Mouse (Mus musculus) limb, embryonic 13.5 days (tissue): ENCODE measurements at regions not wholly inside any gene's neighbourhood (a gene's known extent, or its start where the extent isn't known, plus 50 kb on each side); places are given as distances from the start of the nearest gene placed in this dataset.
A peak's percentile ranks its signal among the peaks of the same experiment; 100 is the strongest.
"Not testable (repeated sequence)": the region's sequence is repeated elsewhere in the genome, so short reads cannot be mapped to it uniquely, and the experiment has no call there.

Experiments
- ATAC-seq: fragments of 200-750 bp; cut with Nextera tagmentation; 2 replicates; pipeline ENCODE4 v1.8.0; 2017; ENCODE audit warnings: low read depth, moderate number of reproducible peaks, moderate TSS enrichment; ENCODE audit not compliant: low FRiP score
- H3K27ac ChIP-seq: fragments of 300-500 bp; sonication (generic); 2 replicates; pipeline ENCODE4 v1.5.1; 2015; ENCODE audit warnings: inconsistent platforms, mild to moderate bottlenecking, moderate library complexity
- H3K27me3 ChIP-seq: fragments of 300-500 bp; sonication (generic); 2 replicates; pipeline ENCODE4 v1.6.1; 2015; ENCODE audit warnings: mild to moderate bottlenecking, inconsistent platforms
- H3K36me3 ChIP-seq: fragments of 300-500 bp; sonication (generic); 2 replicates; pipeline ENCODE4 v1.6.1; 2015; ENCODE audit warnings: inconsistent platforms, mild to moderate bottlenecking, moderate library complexity
- H3K4me1 ChIP-seq: fragments of 300-500 bp; sonication (generic); 2 replicates; pipeline ENCODE4 v1.6.1; 2015; ENCODE audit warnings: inconsistent platforms
- H3K4me2 ChIP-seq: fragments of 300-500 bp; sonication (generic); replicated peaks from 2 replicates; pipeline ENCODE4 v1.6.1; 2015; ENCODE audit warnings: inconsistent platforms, mild to moderate bottlenecking, moderate library complexity
- H3K4me3 ChIP-seq: fragments of 300-500 bp; sonication (generic); 2 replicates; pipeline ENCODE4 v1.5.1; 2015; ENCODE audit warnings: moderate library complexity, mild to moderate bottlenecking, inconsistent platforms
- H3K9ac ChIP-seq: fragments of 300-500 bp; sonication (generic); 2 replicates; pipeline ENCODE4 v1.6.1; 2015; ENCODE audit warnings: mild to moderate bottlenecking, inconsistent platforms
- H3K9me3 ChIP-seq: fragments of 300-500 bp; sonication (generic); 2 replicates; pipeline ENCODE4 v1.6.1; 2016; ENCODE audit warnings: inconsistent platforms
- WGBS: fragments of 180-500 bp; shearing (Covaris S2); methylation state at CpG from one replicate; pipeline ENCODE4 v1.1.7; 2015; 5-methylcytosine and 5-hydroxymethylcytosine counted together

DNA sequence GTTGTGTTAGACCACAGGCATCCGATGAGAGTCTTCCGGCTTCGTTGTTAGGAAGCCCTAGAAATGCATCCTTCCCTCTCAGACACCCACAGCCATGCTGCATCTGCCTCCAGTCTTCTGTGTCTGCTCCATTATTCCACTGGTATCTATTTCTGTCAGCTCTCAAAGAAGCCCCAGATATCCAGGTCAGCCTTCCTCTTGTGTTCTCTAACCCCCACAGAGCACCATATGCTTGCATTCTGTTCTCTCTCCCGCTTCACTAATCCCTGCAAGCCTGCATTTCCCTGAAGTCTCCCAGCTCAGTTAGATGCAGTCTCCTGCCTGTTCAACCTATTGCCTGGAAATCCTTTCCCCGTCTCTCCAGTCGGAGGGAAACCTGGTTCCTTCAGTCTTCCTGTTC, 53.6 kb upstream of the Wdfy3 start:
- no peaks in the 10 kb centered on the region for H3K4me1 ChIP-seq
- H3K36me3 ChIP-seq, result no peaks in the 10 kb centered on the region
- no peak overlapping the region for H3K4me3 ChIP-seq
- ATAC-seq, result no peak
- no peaks in the 10 kb centered on the region for H3K27me3 ChIP-seq
- WGBS, result 66% methylated on average over 6 of the region's 6 CpGs
- H3K27ac ChIP-seq, result no peak overlapping the region
- H3K9me3 ChIP-seq, result no peaks in the 10 kb centered on the region
- no peak overlapping the region for H3K4me2 ChIP-seq
- no peak overlapping the region for H3K9ac ChIP-seq

DNA sequence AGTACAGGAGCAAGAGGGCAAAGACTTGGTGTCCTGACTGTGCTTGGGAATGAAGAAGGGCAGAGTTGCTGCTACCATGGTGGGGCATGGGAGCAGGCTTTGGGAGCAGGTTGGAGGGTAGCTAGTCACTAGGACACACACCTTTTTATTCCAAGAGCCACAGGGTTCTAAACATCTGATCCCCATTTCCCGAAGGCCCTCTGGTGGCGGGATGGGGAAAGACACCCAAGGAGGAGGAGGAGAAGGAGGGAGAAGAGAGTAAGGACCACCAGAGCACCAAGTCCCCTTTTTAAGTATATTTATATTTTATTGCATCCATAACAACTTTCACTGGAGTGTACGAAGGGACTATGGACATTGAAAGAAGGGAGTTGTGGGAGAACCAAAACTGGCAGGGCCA, 57.0 kb upstream of the Wdfy3 start:
- Histone ChIP-seq H3K9me3 (no peaks in the 10 kb centered on the region), H3K4me3 (no peak overlapping the region), H3K36me3 (no peaks in the 10 kb centered on the region), H3K9ac (no peak overlapping the region), H3K27ac (no peak overlapping the region), H3K27me3 (no peaks in the 10 kb centered on the region), H3K4me2 (no peak overlapping the region), H3K4me1 (no peaks in the 10 kb centered on the region)
- ATAC-seq, result no peak
- 3% methylated on average over 3 of the region's 3 CpGs for WGBS

DNA sequence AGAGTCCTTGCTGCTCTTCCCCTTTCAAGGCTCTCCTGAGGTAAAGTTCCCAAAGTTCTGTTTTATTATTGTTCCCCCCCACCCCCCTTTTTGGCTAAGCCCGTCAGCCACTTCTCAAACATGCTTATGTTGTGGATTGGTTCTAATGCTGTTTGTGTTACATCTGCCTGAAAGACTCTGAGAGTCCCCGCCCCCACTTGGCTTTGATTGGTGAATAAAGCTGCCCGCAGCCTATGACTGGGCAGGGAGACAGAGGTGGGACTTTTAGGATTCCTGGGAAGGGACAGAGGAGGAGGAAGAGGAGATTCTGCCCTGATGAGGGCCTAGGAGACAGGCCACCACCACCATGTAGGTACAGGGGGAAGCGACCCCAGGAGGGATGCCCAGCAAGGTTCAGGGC, 78.3 kb upstream of the Wdfy3 start:
- Histone ChIP-seq H3K4me2 (no peak overlapping the region), H3K27me3 (no peaks in the 10 kb centered on the region), H3K27ac (no peak overlapping the region), H3K4me1 (peaks cover 4% of the 10 kb centered on the region; the same call in 1 of the 2 replicates), H3K4me3 (no peak overlapping the region), H3K36me3 (no peaks in the 10 kb centered on the region), H3K9me3 (no peaks in the 10 kb centered on the region), H3K9ac (no peak overlapping the region)
- ATAC-seq, result no peak
- 84% methylated on average over 4 of the region's 4 CpGs for WGBS

- Histone ChIP-seq H3K4me2 (peak overlapping the region; percentile 31; the same call in 1 of the 2 replicates), H3K4me1 (peaks cover 4% of the 10 kb centered on the region; the same call in 1 of the 2 replicates), H3K4me3 (no peak overlapping the region), H3K27ac (no peak overlapping the region), H3K36me3 (no peaks in the 10 kb centered on the region), H3K9me3 (no peaks in the 10 kb centered on the region), H3K27me3 (no peaks in the 10 kb centered on the region), H3K9ac (no peak overlapping the region)
- ATAC-seq, result 0 out of 2 replicates have a peak, but pooled peaks have one; percentile 48
- WGBS, result 26% methylated on average over 14 of the region's 14 CpGs
These were observed 79.9 kb upstream of the Wdfy3 start for GRCm38 (mm10) chr5:102149481-102150129.

GRCm38 (mm10) chr5:102159621-102160020, 89.9 kb upstream of the Wdfy3 start:
- H3K36me3 ChIP-seq, result no peaks in the 10 kb centered on the region
- H3K27ac ChIP-seq, result no peak overlapping the region
- no peaks in the 10 kb centered on the region for H3K27me3 ChIP-seq
- no peak overlapping the region for H3K4me3 ChIP-seq
- ATAC-seq, result no peak
- H3K4me2 ChIP-seq, result no peak overlapping the region
- WGBS, result 86% methylated on average over 2 of the region's 2 CpGs
- H3K4me1 ChIP-seq, result no peaks in the 10 kb centered on the region
- H3K9ac ChIP-seq, result no peak overlapping the region
- H3K9me3 ChIP-seq, result no peaks in the 10 kb centered on the region

DNA sequence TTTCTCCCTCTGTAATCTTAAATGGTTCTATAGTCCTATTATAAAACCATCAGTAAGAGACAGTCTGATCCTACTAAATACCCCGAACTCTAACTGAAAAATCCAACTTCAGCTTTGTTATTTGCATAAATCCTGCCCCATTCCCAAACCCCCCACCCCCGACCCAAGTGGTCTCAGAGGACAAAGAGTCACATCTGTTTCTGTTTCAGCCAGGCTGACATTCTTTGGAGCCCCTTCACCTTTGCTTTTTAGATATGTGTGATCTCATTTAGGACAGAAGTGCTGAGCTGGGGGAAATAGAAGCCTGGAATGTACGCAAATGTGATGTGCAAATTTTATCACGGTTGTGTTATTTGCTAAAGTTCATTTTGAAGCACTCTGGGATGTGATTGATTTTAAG, 98.3 kb upstream of the Wdfy3 start:
- no peak overlapping the region for H3K9ac ChIP-seq
- peak overlapping the region; percentile 9; the same call in 1 of the 2 replicates for H3K4me2 ChIP-seq
- H3K9me3 ChIP-seq, result no peaks in the 10 kb centered on the region
- 15% methylated on average over 4 of the region's 4 CpGs for WGBS
- no peak overlapping the region for H3K4me3 ChIP-seq
- no peak for ATAC-seq
- no peak overlapping the region for H3K27ac ChIP-seq
- H3K4me1 ChIP-seq, result peaks cover 15% of the 10 kb centered on the region
- H3K27me3 ChIP-seq, result no peaks in the 10 kb centered on the region
- H3K36me3 ChIP-seq, result no peaks in the 10 kb centered on the region

- H3K4me2 ChIP-seq, result no peak overlapping the region
- 78% methylated on average over 2 of the region's 3 CpGs for WGBS
- peaks cover 13% of the 10 kb centered on the region for H3K4me1 ChIP-seq
- no peaks in the 10 kb centered on the region for H3K36me3 ChIP-seq
- no peak overlapping the region for H3K9ac ChIP-seq
- H3K9me3 ChIP-seq, result no peaks in the 10 kb centered on the region
- H3K4me3 ChIP-seq, result no peak overlapping the region
- H3K27ac ChIP-seq, result no peak overlapping the region
- H3K27me3 ChIP-seq, result no peaks in the 10 kb centered on the region
- no peak for ATAC-seq
These were observed 102.1 kb upstream of the Wdfy3 start for GRCm38 (mm10) chr5:102171808-102172207.

DNA sequence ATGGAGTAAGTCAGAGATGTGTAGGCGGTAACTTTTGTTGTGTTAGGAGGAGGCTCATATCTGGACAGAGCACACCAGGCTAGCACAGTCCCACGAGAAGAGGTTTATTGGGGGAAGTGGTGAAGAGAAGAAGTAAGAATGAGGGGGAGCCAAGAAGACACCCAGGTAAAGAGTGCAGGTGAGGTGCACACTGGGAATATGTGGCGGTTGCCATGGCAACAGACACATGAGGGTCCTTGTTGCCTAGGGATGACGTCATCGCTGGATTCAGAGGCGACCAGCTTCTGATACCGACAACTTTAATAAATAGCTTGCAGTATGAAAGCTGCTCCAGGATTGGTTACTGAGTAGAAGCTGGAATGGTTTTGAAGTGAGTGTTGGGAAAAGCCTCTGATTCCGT, 110.5 kb upstream of the Wdfy3 start:
- Histone ChIP-seq H3K27me3 (no peaks in the 10 kb centered on the region), H3K4me1 (no peaks in the 10 kb centered on the region), H3K36me3 (no peaks in the 10 kb centered on the region), H3K9ac (no peak overlapping the region), H3K9me3 (no peaks in the 10 kb centered on the region), H3K27ac (no peak overlapping the region), H3K4me2 (no peak overlapping the region), H3K4me3 (no peak overlapping the region)
- WGBS, result 83% methylated on average over 8 of the region's 8 CpGs
- no peak for ATAC-seq

DNA sequence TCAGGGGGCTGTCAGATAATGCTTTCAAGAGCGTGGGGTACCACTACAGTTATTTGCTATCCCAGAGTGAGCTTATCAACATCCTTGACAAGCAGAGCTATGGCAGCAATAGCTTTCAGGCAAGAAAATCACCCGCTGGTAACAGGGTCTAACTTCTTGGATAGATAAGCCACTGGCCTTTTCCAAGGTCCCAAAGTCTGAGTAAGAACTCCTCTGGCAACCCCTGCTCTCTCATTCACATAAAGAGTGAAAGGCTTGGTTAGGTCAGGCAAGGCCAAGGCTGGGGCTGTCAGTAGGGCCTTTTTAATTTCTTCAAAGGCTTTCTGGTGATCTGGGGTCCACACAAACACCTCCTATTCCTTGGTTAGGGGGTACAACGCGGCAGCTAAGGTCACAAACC, 119.2 kb upstream of the Wdfy3 start:
- not testable (repeated sequence) for ATAC-seq, H3K9ac ChIP-seq, H3K9me3 ChIP-seq, H3K36me3 ChIP-seq, H3K27ac ChIP-seq, H3K4me2 ChIP-seq, H3K4me1 ChIP-seq, H3K4me3 ChIP-seq, H3K27me3 ChIP-seq
- WGBS, result 88% methylated on average over 4 of the region's 4 CpGs

GRCm38 (mm10) chr5:102206456-102206855, 136.7 kb upstream of the Wdfy3 start:
- Histone ChIP-seq H3K4me3 (no peak overlapping the region), H3K9me3 (no peaks in the 10 kb centered on the region), H3K4me2 (no peak overlapping the region), H3K27me3 (peaks cover 3% of the 10 kb centered on the region; the same call in 1 of the 2 replicates), H3K9ac (no peak overlapping the region), H3K4me1 (peaks cover 3% of the 10 kb centered on the region; the same call in 1 of the 2 replicates), H3K36me3 (no peaks in the 10 kb centered on the region), H3K27ac (no peak overlapping the region)
- ATAC-seq, result no peak
- 42% methylated on average over 4 of the region's 4 CpGs for WGBS

- H3K9me3 ChIP-seq, result no peaks in the 10 kb centered on the region
- peaks cover 7% of the 10 kb centered on the region for H3K4me1 ChIP-seq
- WGBS, result 2% methylated on average over 16 of the region's 16 CpGs
- H3K4me2 ChIP-seq, result peak overlapping the region; percentile 51
- peaks cover 3% of the 10 kb centered on the region; the same call in 1 of the 2 replicates for H3K27me3 ChIP-seq
- peak; percentile 78 for ATAC-seq
- H3K4me3 ChIP-seq, result no peak overlapping the region
- H3K36me3 ChIP-seq, result no peaks in the 10 kb centered on the region
- H3K27ac ChIP-seq, result no peak overlapping the region
- H3K9ac ChIP-seq, result no peak overlapping the region
These were observed 137.2 kb upstream of the Wdfy3 start for GRCm38 (mm10) chr5:102206953-102207352.

GRCm38 (mm10) chr5:102213145-102213544, 143.4 kb upstream of the Wdfy3 start:
- no peak for ATAC-seq
- H3K9me3 ChIP-seq, result no peaks in the 10 kb centered on the region
- H3K36me3 ChIP-seq, result no peaks in the 10 kb centered on the region
- no peak overlapping the region for H3K4me3 ChIP-seq
- WGBS, result 66% methylated on average over 6 of the region's 6 CpGs
- no peaks in the 10 kb centered on the region for H3K27me3 ChIP-seq
- H3K4me2 ChIP-seq, result no peak overlapping the region
- H3K9ac ChIP-seq, result no peak overlapping the region
- H3K4me1 ChIP-seq, result peaks cover 14% of the 10 kb centered on the region
- no peak overlapping the region for H3K27ac ChIP-seq

GRCm38 (mm10) chr5:102227131-102227530, 157.4 kb upstream of the Wdfy3 start:
- no peak overlapping the region for H3K4me2 ChIP-seq
- no peak overlapping the region for H3K4me3 ChIP-seq
- 46% methylated on average over 6 of the region's 6 CpGs for WGBS

More at GRCm38 (mm10) chr5:102227131-102227530, 157.4 kb upstream of the Wdfy3 start:
- ATAC-seq, result no peak
- Histone ChIP-seq H3K4me1 (no peaks in the 10 kb centered on the region), H3K9ac (no peak overlapping the region), H3K36me3 (no peaks in the 10 kb centered on the region), H3K9me3 (no peaks in the 10 kb centered on the region), H3K27ac (no peak overlapping the region), H3K27me3 (no peaks in the 10 kb centered on the region)
